Mouse (Mus musculus): Measurements from ENCODE around the gene D17H6S53E.

The D17H6S53E gene

GRCm38 (mm10) chr17:35131500-35132173 is 5.5 kb downstream of the D17H6S53E start, which contains the start of gene Apom:
TSS of gene Apom (minus strand) at chr17:35132050.
- DNase-seq (ENCODE audit: low spot score in 2 of 2): no peak

GRCm38 (mm10) chr17:35132174-35132560 is 6.0 kb downstream of the D17H6S53E start:
- DNase-seq (ENCODE audit: low spot score in 2 of 2): no peak

- DNase-seq (ENCODE audit: low spot score in 2 of 2): no peak
These were observed 7.3 kb downstream of the D17H6S53E start for GRCm38 (mm10) chr17:35133517-35133916.

GRCm38 (mm10) chr17:35134801-35135590 is 8.8 kb downstream of the D17H6S53E start, which contains the start of gene Bag6:
TSS of gene Bag6 (plus strand) at chr17:35135178.
- DNase-seq (ENCODE audit: low spot score in 2 of 2): peak; percentile 95 to 96

- DNase-seq (ENCODE audit: low spot score in 2 of 2): no peak
These were observed 9.6 kb downstream of the D17H6S53E start for GRCm38 (mm10) chr17:35135591-35136320.

GRCm38 (mm10) chr17:35139269-35139668 is 13.1 kb downstream of the D17H6S53E start:
- no peak for DNase-seq (ENCODE audit: low spot score in 2 of 2)

GRCm38 (mm10) chr17:35140490-35140996 is 14.4 kb downstream of the D17H6S53E start:
- DNase-seq (ENCODE audit: low spot score in 2 of 2): no peak

GRCm38 (mm10) chr17:35141971-35142370 is 15.8 kb downstream of the D17H6S53E start:
- DNase-seq (ENCODE audit: low spot score in 2 of 2): no peak

GRCm38 (mm10) chr17:35146139-35146538 is 20.0 kb downstream of the D17H6S53E start:
- DNase-seq (ENCODE audit: low spot score in 2 of 2): no peak

GRCm38 (mm10) chr17:35147348-35147747 is 21.2 kb downstream of the D17H6S53E start:
- no peak for DNase-seq (ENCODE audit: low spot score in 2 of 2)

- DNase-seq (ENCODE audit: low spot score in 2 of 2): no peak
These were observed 21.9 kb downstream of the D17H6S53E start for GRCm38 (mm10) chr17:35147922-35148639.

- no peak for DNase-seq (ENCODE audit: low spot score in 2 of 2)
These were observed 25.9 kb downstream of the D17H6S53E start for GRCm38 (mm10) chr17:35152121-35152520.

GRCm38 (mm10) chr17:35153077-35153476 is 26.9 kb downstream of the D17H6S53E start:
- no peak for DNase-seq (ENCODE audit: low spot score in 2 of 2)

- no peak for DNase-seq (ENCODE audit: low spot score in 2 of 2)
These were observed 27.8 kb downstream of the D17H6S53E start for GRCm38 (mm10) chr17:35153931-35154330.

GRCm38 (mm10) chr17:35154616-35155015 is 28.4 kb downstream of the D17H6S53E start:
- no peak for DNase-seq (ENCODE audit: low spot score in 2 of 2)

- no peak for DNase-seq (ENCODE audit: low spot score in 2 of 2)
These were observed 29.3 kb downstream of the D17H6S53E start for GRCm38 (mm10) chr17:35155451-35155850.

GRCm38 (mm10) chr17:35156461-35157200 is 30.5 kb downstream of the D17H6S53E start:
- no peak for DNase-seq (ENCODE audit: low spot score in 2 of 2)

- no peak for DNase-seq (ENCODE audit: low spot score in 2 of 2)
These were observed 31.1 kb downstream of the D17H6S53E start for GRCm38 (mm10) chr17:35157254-35157653.

GRCm38 (mm10) chr17:35157661-35158175 is 31.5 kb downstream of the D17H6S53E start:
- DNase-seq (ENCODE audit: low spot score in 2 of 2): peak in 1 of 2 experiments; percentile 36

- DNase-seq (ENCODE audit: low spot score in 2 of 2): no peak
These were observed 32.8 kb downstream of the D17H6S53E start for GRCm38 (mm10) chr17:35158850-35159593.
